Mouse (Mus musculus) urinary bladder, postnatal 14 days (tissue): Measurements from ENCODE around the gene Hamp2.

Source experiments
- DNase-seq: peaks from one replicate; pipeline ENCODE4 v3.0.0; 2021; ENCODE audit warnings: low spot score

Hamp2 gene

GRCm38 (mm10) chr7:30891746-30892145 is 32.7 kb downstream of the Hamp2 start:
- no peak for DNase-seq

GRCm38 (mm10) chr7:30890681-30891080 is 33.8 kb downstream of the Hamp2 start:
- DNase-seq: no peak

GRCm38 (mm10) chr7:30888786-30889185 is 35.7 kb downstream of the Hamp2 start:
- no peak for DNase-seq

- DNase-seq: no peak
Observed at GRCm38 (mm10) chr7:30887568-30888188, 36.8 kb downstream of the Hamp2 start.

GRCm38 (mm10) chr7:30886852-30887251 is 37.6 kb downstream of the Hamp2 start:
- no peak for DNase-seq

- no peak for DNase-seq
Observed at GRCm38 (mm10) chr7:30884047-30884446, 40.4 kb downstream of the Hamp2 start.

GRCm38 (mm10) chr7:30881367-30881766 is 43.1 kb downstream of the Hamp2 start:
- no peak for DNase-seq

GRCm38 (mm10) chr7:30880176-30880575 is 44.3 kb downstream of the Hamp2 start, which contains the start of gene Cd22:
TSS of gene Cd22 (minus strand) at chr7:30880342.
- no peak for DNase-seq

- DNase-seq: no peak
Observed at GRCm38 (mm10) chr7:30878950-30879349, 45.5 kb downstream of the Hamp2 start.

GRCm38 (mm10) chr7:30873083-30873482 is 51.4 kb downstream of the Hamp2 start:
- peak; percentile 85 for DNase-seq
